Mouse (Mus musculus) MEL (cell line): ENCODE results near the gene Ccdc3. TPM values are rescaled to one million over a fixed set of nuclear protein-coding genes. Genes with fewer than 3 reads are reported as not detected.

Source experiments
- DNase-seq: peaks from one replicate; pipeline ENCODE4 v3.0.0; 2011; ENCODE audit warnings: low read depth, low spot score
- H3K27ac ChIP-seq: 2 replicates; pipeline ENCODE4 v1.5.1; 2012; ENCODE audit warnings: low read depth, mild to moderate bottlenecking, control low read depth, low read length, moderate library complexity; ENCODE audit not compliant: control insufficient read depth
- H3K27me3 ChIP-seq, 2 experiments: fragments of 150-350 bp in 1 of 2; sonication (generic) in 1 of 2; 2 replicates each; pipeline ENCODE4 v1.6.1; 2012; ENCODE audit warnings: low read length in 2 of 2, mild to moderate bottlenecking in 2 of 2, improper control_type of control experiment in 1 of 2, moderate library complexity in 1 of 2; ENCODE audit not compliant: insufficient read depth in 2 of 2, control insufficient read depth in 1 of 2
- H3K36me3 ChIP-seq, 2 experiments: 2 replicates each; pipeline ENCODE4 v1.6.1; 2012 to 2014; ENCODE audit warnings: low read length in 2 of 2, improper control_type of control experiment in 1 of 2, inconsistent platforms in 1 of 2, mild to moderate bottlenecking in 1 of 2; ENCODE audit not compliant: insufficient read depth in 2 of 2, control insufficient read depth in 1 of 2
- H3K4me1 ChIP-seq, 2 experiments: fragments of 150-350 bp in 1 of 2; sonication (generic) in 1 of 2; 2 replicates each; pipeline ENCODE4 v1.6.1; 2012; ENCODE audit warnings: low read length in 2 of 2, improper control_type of control experiment in 1 of 2, mild to moderate bottlenecking in 1 of 2; ENCODE audit not compliant: insufficient read depth in 2 of 2, control insufficient read depth in 1 of 2
- H3K4me3 ChIP-seq, 2 experiments: fragments of 150-350 bp in 1 of 2; sonication (generic) in 1 of 2; 2 replicates each; pipeline ENCODE4 v1.5.1; 2012; ENCODE audit warnings: low read depth in 2 of 2, low read length in 2 of 2, mild to moderate bottlenecking in 2 of 2, moderate library complexity in 2 of 2, control low read depth in 1 of 2, improper control_type of control experiment in 1 of 2; ENCODE audit not compliant: control insufficient read depth in 1 of 2, insufficient read depth in 1 of 2
- H3K79me2 ChIP-seq: 2 replicates; pipeline ENCODE4 v1.6.1; 2012; ENCODE audit warnings: mild to moderate bottlenecking, low read length, moderate library complexity; ENCODE audit not compliant: control insufficient read depth, poor library complexity, insufficient read depth
- H3K9ac ChIP-seq: 2 replicates; pipeline ENCODE4 v1.6.1; 2012; ENCODE audit warnings: low read depth, mild to moderate bottlenecking, control low read depth, low read length, moderate library complexity; ENCODE audit not compliant: control insufficient read depth, poor library complexity, severe bottlenecking
- H3K9me3 ChIP-seq: fragments of 150-350 bp; sonication (generic); replicated peaks from 2 replicates; pipeline ENCODE4 v1.6.1; 2012; ENCODE audit warnings: mild to moderate bottlenecking, low read length, improper control_type of control experiment, moderate library complexity; ENCODE audit not compliant: insufficient read depth
- CHD1 ChIP-seq: IDR thresholded peaks from 2 replicates; pipeline ENCODE4 v1.6.1; 2012; ENCODE audit warnings: low read depth, mild to moderate bottlenecking, inconsistent platforms, low read length, improper control_type of control experiment
- CHD2 ChIP-seq: IDR thresholded peaks from 2 replicates; pipeline ENCODE4 v1.6.1; 2011; ENCODE audit warnings: low read length, improper control_type of control experiment
- CTCF ChIP-seq, 3 experiments: IDR thresholded peaks in 2 of 3; conservative IDR thresholded peaks in 1 of 3; 2 replicates each; pipeline ENCODE4 v1.5.1; 2011 to 2012; ENCODE audit warnings: low read length in 3 of 3, low read depth in 2 of 3, mild to moderate bottlenecking in 2 of 3, improper control_type of control experiment in 1 of 3, inconsistent platforms in 1 of 3, mixed read lengths in 1 of 3, moderate library complexity in 1 of 3; ENCODE audit not compliant: control insufficient read depth in 1 of 3, insufficient read depth in 1 of 3, poor library complexity in 1 of 3, severe bottlenecking in 1 of 3
- E2F4 ChIP-seq: IDR thresholded peaks from 2 replicates; pipeline ENCODE4 v1.6.1; 2011; ENCODE audit warnings: low read depth, low read length, improper control_type of control experiment, borderline replicate concordance
- ETS1 ChIP-seq: IDR thresholded peaks from 2 replicates; pipeline ENCODE4 v1.6.1; 2012; ENCODE audit warnings: low read depth, mild to moderate bottlenecking, inconsistent platforms, low read length, improper control_type of control experiment, moderate library complexity
- GABPA ChIP-seq: IDR thresholded peaks from 2 replicates; pipeline ENCODE4 v1.6.1; 2012; ENCODE audit warnings: low read depth, mild to moderate bottlenecking, inconsistent platforms, low read length, improper control_type of control experiment, moderate library complexity
- GATA1 ChIP-seq: IDR thresholded peaks from 2 replicates; pipeline ENCODE4 v1.6.1; 2011; ENCODE audit warnings: low read depth, low read length, improper control_type of control experiment
- JUND ChIP-seq: IDR thresholded peaks from 2 replicates; pipeline ENCODE4 v1.6.1; 2011; ENCODE audit warnings: low read depth, mild to moderate bottlenecking, improper control_type of control experiment, low read length
- KAT2A ChIP-seq: conservative IDR thresholded peaks from 2 replicates; pipeline ENCODE4 v1.6.1; 2012; ENCODE audit warnings: low read depth, low read length, improper control_type of control experiment, inconsistent platforms
- MAFK ChIP-seq: IDR thresholded peaks from 2 replicates; pipeline ENCODE4 v1.6.1; 2011; ENCODE audit warnings: low read depth, mild to moderate bottlenecking, low read length, improper control_type of control experiment, borderline replicate concordance
- MAX ChIP-seq: IDR thresholded peaks from 2 replicates; pipeline ENCODE4 v1.6.1; 2011; ENCODE audit warnings: low read length, improper control_type of control experiment
- MEF2A ChIP-seq: IDR thresholded peaks from 2 replicates; pipeline ENCODE4 v1.6.1; 2014; ENCODE audit warnings: low read depth, mild to moderate bottlenecking, inconsistent platforms, low read length, improper control_type of control experiment; ENCODE audit not compliant: poor library complexity, insufficient replicate concordance, severe bottlenecking; ENCODE audit errors: extremely low read depth
- MYC ChIP-seq: IDR thresholded peaks from 2 replicates; pipeline ENCODE4 v1.6.1; 2011; ENCODE audit warnings: low read depth, mild to moderate bottlenecking, low read length, improper control_type of control experiment, moderate library complexity
- NRF1 ChIP-seq: IDR thresholded peaks from 2 replicates; pipeline ENCODE4 v1.6.1; 2014; ENCODE audit warnings: low read depth, mild to moderate bottlenecking, inconsistent platforms, low read length, improper control_type of control experiment, moderate library complexity; ENCODE audit not compliant: poor library complexity, insufficient read depth, severe bottlenecking
- POLR2AphosphoS2 ChIP-seq: IDR thresholded peaks from 2 replicates; pipeline ENCODE4 v1.6.1; 2011; ENCODE audit warnings: low read length, improper control_type of control experiment
- POLR2AphosphoS5 ChIP-seq: IDR thresholded peaks from 2 replicates; pipeline ENCODE4 v1.6.1; 2012; ENCODE audit warnings: low read depth, borderline replicate concordance, mild to moderate bottlenecking, inconsistent platforms, low read length, moderate library complexity, mixed read lengths
- RCOR1 ChIP-seq: IDR thresholded peaks from 2 replicates; pipeline ENCODE4 v1.6.1; 2012; ENCODE audit warnings: low read depth, mild to moderate bottlenecking, inconsistent platforms, low read length, improper control_type of control experiment
- SIN3A ChIP-seq: IDR thresholded peaks from 2 replicates; pipeline ENCODE4 v1.6.1; 2012; ENCODE audit warnings: low read length, improper control_type of control experiment, inconsistent platforms
- SMC3 ChIP-seq: IDR thresholded peaks from 2 replicates; pipeline ENCODE4 v1.6.1; 2011; ENCODE audit warnings: low read depth, low read length, improper control_type of control experiment
- TAL1 ChIP-seq: IDR thresholded peaks from 2 replicates; pipeline ENCODE4 v1.6.1; 2012; ENCODE audit warnings: mild to moderate bottlenecking, inconsistent platforms, low read length, moderate library complexity, mixed read lengths
- TCF12 ChIP-seq: IDR thresholded peaks from 2 replicates; pipeline ENCODE4 v1.6.1; 2014; ENCODE audit warnings: low read depth, mild to moderate bottlenecking, inconsistent platforms, low read length, improper control_type of control experiment, moderate library complexity
- UBTF ChIP-seq: IDR thresholded peaks from 2 replicates; pipeline ENCODE4 v1.6.1; 2012; ENCODE audit warnings: low read depth, mild to moderate bottlenecking, inconsistent platforms, low read length, improper control_type of control experiment, moderate library complexity, borderline replicate concordance; ENCODE audit not compliant: insufficient read depth
- USF1 ChIP-seq: IDR thresholded peaks from 2 replicates; pipeline ENCODE4 v1.6.1; 2014; ENCODE audit warnings: low read depth, mild to moderate bottlenecking, inconsistent platforms, low read length, improper control_type of control experiment, moderate library complexity
- USF2 ChIP-seq, 2 experiments: IDR thresholded peaks; 2 replicates each; pipeline ENCODE4 v1.6.1; 2011 to 2012; ENCODE audit warnings: improper control_type of control experiment in 2 of 2, low read length in 2 of 2, borderline replicate concordance in 1 of 2, inconsistent platforms in 1 of 2, low read depth in 1 of 2, mild to moderate bottlenecking in 1 of 2; ENCODE audit not compliant: insufficient read depth in 1 of 2
- ZC3H11A ChIP-seq: IDR thresholded peaks from 2 replicates; pipeline ENCODE4 v1.6.1; 2012; ENCODE audit warnings: low read depth, mild to moderate bottlenecking, inconsistent platforms, low read length, improper control_type of control experiment
- ZMIZ1 ChIP-seq: IDR thresholded peaks from 2 replicates; pipeline ENCODE4 v1.6.1; 2012; ENCODE audit warnings: low read depth, mild to moderate bottlenecking, inconsistent platforms, low read length, improper control_type of control experiment, moderate library complexity
- ZNF384 ChIP-seq: IDR thresholded peaks from 2 replicates; pipeline ENCODE4 v1.6.1; 2012; ENCODE audit warnings: low read depth, mild to moderate bottlenecking, inconsistent platforms, low read length, improper control_type of control experiment
- polyA plus RNA-seq, 2 experiments: library from polyadenylated mRNA; stranded (reverse) in 1 of 2; unstranded in 1 of 2; fragments of >175 nt in 1 of 2; fragments of >200 nt in 1 of 2; gene quantifications; 2 replicates each; pipeline versions ENCODE4 v1.2.1 to v1.2.4; 2012; ENCODE audit warnings: low replicate concordance in 2 of 2, low read depth in 1 of 2; ENCODE audit not compliant: insufficient read length in 2 of 2, insufficient read depth in 1 of 2, missing spikeins in 1 of 2
- total RNA-seq: library from RNA; depleted of rRNA; stranded (reverse); fragments of 300-350 nt; gene quantifications from 2 replicates; pipeline ENCODE4 v1.2.3, GENCODE M21; 2012

Gene Ccdc3
- total and polyA plus RNA-seq, 3 experiments: not detected

DNA sequence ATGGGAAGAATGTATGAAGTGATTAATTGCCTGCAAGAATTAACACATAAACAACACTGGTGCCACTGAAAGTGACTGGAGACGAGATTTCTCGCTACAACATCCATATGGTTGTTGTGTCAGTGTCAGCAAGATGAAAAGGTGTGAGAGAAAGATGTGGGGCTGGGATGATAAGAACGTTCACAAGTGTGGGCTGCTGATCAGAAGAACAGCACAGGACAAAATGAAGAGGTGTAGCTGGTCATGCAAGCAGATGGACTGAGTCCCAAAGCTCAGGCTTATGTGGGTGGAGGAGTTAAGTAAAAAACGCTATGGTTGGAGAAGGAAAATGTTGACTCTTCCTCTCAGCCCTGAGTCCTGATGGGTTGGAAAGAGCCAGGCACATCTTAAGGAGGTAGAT, 46.6 kb downstream of the Ccdc3 start:
- no peaks in the 10 kb centered on the region for H3K36me3 ChIP-seq
- DNase-seq: no peak
- TF ChIP-seq MYC (no peak), TCF12 (no peak), UBTF (no peak), CTCF (IDR thresholded peaks at IDR 0.05 in 2 of 3, conservative IDR thresholded peaks at IDR 0.05 in 1 of 3; ENCODE audit: control insufficient read depth in 1 of 3, insufficient read depth in 1 of 3, low read depth in 2 of 3, low read length in 3 of 3, poor library complexity in 1 of 3, severe bottlenecking in 1 of 3) (no peak), GABPA (no peak), ETS1 (no peak), ZMIZ1 (no peak), ZC3H11A (no peak), SIN3A (no peak), USF1 (no peak), POLR2AphosphoS5 (no peak), SMC3 (no peak), JUND (no peak), MAX (no peak), CHD2 (no peak)
- H3K4me3 ChIP-seq: no peak overlapping the region
- H3K9ac ChIP-seq: no peak overlapping the region
- H3K4me1 ChIP-seq: no peaks in the 10 kb centered on the region
- no peak overlapping the region for H3K27ac ChIP-seq
- H3K9me3 ChIP-seq: no peaks in the 10 kb centered on the region
- H3K27me3 ChIP-seq: peaks cover 4 to 7% of the 10 kb centered on the region in 2 experiments; a peak in 3 of 4 replicates
- no peaks in the 10 kb centered on the region for H3K79me2 ChIP-seq

DNA sequence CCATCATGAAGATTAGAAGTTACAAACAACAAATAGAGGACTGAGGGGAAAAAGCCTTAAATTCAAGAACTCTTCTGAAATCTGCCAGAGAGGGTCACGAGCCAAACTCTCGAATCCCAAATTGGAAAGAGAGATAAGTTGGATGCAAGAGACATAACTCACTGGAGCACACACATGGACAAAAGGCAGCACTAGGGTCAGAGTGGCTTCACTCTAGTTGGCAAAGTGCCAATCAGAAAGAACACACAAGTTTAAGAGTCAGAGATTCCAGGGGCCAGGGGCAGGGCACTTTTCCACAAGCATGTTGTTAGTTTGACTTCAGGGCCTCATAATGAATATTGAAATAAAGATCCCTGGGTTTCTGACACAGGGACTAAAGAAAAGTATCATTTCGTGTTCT, 48.1 kb downstream of the Ccdc3 start:
- DNase-seq: no peak
- Histone ChIP-seq H3K27ac (no peak overlapping the region), H3K4me1 (no peaks in the 10 kb centered on the region), H3K9ac (no peak overlapping the region), H3K4me3 (no peak overlapping the region), H3K27me3 (peaks cover 4 to 7% of the 10 kb centered on the region in 2 experiments; a peak in 3 of 4 replicates), H3K79me2 (no peaks in the 10 kb centered on the region), H3K36me3 (no peaks in the 10 kb centered on the region), H3K9me3 (no peaks in the 10 kb centered on the region)
- TF ChIP-seq TAL1 (no peak), POLR2AphosphoS5 (no peak), NRF1 (no peak), RCOR1 (no peak), ZC3H11A (no peak), CHD1 (no peak), MEF2A (no peak), SIN3A (no peak), CTCF (IDR thresholded peaks at IDR 0.05 in 2 of 3, conservative IDR thresholded peaks at IDR 0.05 in 1 of 3; ENCODE audit: control insufficient read depth in 1 of 3, insufficient read depth in 1 of 3, low read depth in 2 of 3, low read length in 3 of 3, poor library complexity in 1 of 3, severe bottlenecking in 1 of 3) (no peak), MAFK (no peak), ETS1 (no peak), POLR2AphosphoS2 (no peak), ZNF384 (no peak), KAT2A (no peak), GATA1 (no peak), E2F4 (no peak), USF2 (IDR thresholded peaks at IDR 0.05; ENCODE audit: borderline replicate concordance in 1 of 2, insufficient read depth in 1 of 2, low read depth in 1 of 2, low read length in 2 of 2) (no peak), SMC3 (no peak), ZMIZ1 (no peak), MYC (no peak)
